Mouse (Mus musculus) heart, embryonic 16.5 days (tissue): ENCODE data around the gene Hhatl. TPM values are rescaled to one million over a fixed set of nuclear protein-coding genes. Genes with fewer than 3 reads are reported as not detected.

Source experiments
- ATAC-seq: fragments of 200-750 bp; cut with Nextera tagmentation; replicated peaks from 2 replicates; pipeline ENCODE4 v1.8.0; 2017; ENCODE audit warnings: moderate number of reproducible peaks; ENCODE audit not compliant: insufficient read depth, low FRiP score; ENCODE audit errors: extremely low read depth
- H3K27ac ChIP-seq: fragments of 300-500 bp; sonication (generic); 2 replicates; pipeline ENCODE4 v1.5.1; 2014; ENCODE audit warnings: mild to moderate bottlenecking, low read length, control low read depth, moderate library complexity
- H3K27me3 ChIP-seq: fragments of 300-500 bp; sonication (generic); 2 replicates; pipeline ENCODE4 v1.6.1; 2014; ENCODE audit warnings: low read length, mixed read lengths; ENCODE audit not compliant: control insufficient read depth, insufficient read depth
- H3K36me3 ChIP-seq: fragments of 300-500 bp; sonication (generic); 2 replicates; pipeline ENCODE4 v1.6.1; 2014; ENCODE audit not compliant: control insufficient read depth, insufficient read depth
- H3K4me1 ChIP-seq: fragments of 300-500 bp; sonication (generic); 2 replicates; pipeline ENCODE4 v1.6.1; 2014; ENCODE audit warnings: low read length, mixed read lengths; ENCODE audit not compliant: control insufficient read depth, insufficient read depth
- H3K4me2 ChIP-seq: fragments of 300-500 bp; sonication (generic); 2 replicates; pipeline ENCODE4 v1.6.1; 2014; ENCODE audit warnings: low read depth, mild to moderate bottlenecking, control low read depth, low read length
- H3K4me3 ChIP-seq: fragments of 300-500 bp; sonication (generic); 2 replicates; pipeline ENCODE4 v1.5.1; 2014; ENCODE audit warnings: mild to moderate bottlenecking, control low read depth, low read length
- H3K9ac ChIP-seq: fragments of 300-500 bp; sonication (generic); 2 replicates; pipeline ENCODE4 v1.6.1; 2014; ENCODE audit warnings: low read length, control low read depth
- H3K9me3 ChIP-seq: fragments of 300-500 bp; sonication (generic); replicated peaks from 2 replicates; pipeline ENCODE4 v1.6.1; 2016; ENCODE audit warnings: low read length; ENCODE audit not compliant: control insufficient read depth
- WGBS: fragments of 180-500 bp; shearing (Covaris S2); extraction: QIAGEN DNeasy Blood & Tissue Kit; methylation state at CpG from one replicate; pipeline ENCODE4 v1.1.7; 2014; 5-methylcytosine and 5-hydroxymethylcytosine counted together
- polyA plus RNA-seq: library from polyadenylated mRNA; unstranded; fragments of >200 nt; fragmentation: Nextera tagmentation; extraction: Ambion mirVana; gene quantifications from 2 replicates; pipeline ENCODE4 v1.2.1, GENCODE M21; 2015

The Hhatl gene
- polyA plus RNA-seq, 1 experiment from 2014 or later: 25.3 TPM

GRCm38 (mm10) chr9:121763716-121764115, 28.6 kb downstream of the Hhatl start:
- Histone ChIP-seq H3K9me3 (no peaks in the 10 kb centered on the region), H3K9ac (no peak overlapping the region), H3K36me3 (peaks cover 51% of the 10 kb centered on the region), H3K4me1 (peaks cover 18% of the 10 kb centered on the region), H3K4me2 (no peak overlapping the region), H3K4me3 (no peak overlapping the region), H3K27ac (no peak overlapping the region), H3K27me3 (no peaks in the 10 kb centered on the region)
- 83% methylated on average over 19 of the region's 19 CpGs for WGBS
- no peak for ATAC-seq

DNA sequence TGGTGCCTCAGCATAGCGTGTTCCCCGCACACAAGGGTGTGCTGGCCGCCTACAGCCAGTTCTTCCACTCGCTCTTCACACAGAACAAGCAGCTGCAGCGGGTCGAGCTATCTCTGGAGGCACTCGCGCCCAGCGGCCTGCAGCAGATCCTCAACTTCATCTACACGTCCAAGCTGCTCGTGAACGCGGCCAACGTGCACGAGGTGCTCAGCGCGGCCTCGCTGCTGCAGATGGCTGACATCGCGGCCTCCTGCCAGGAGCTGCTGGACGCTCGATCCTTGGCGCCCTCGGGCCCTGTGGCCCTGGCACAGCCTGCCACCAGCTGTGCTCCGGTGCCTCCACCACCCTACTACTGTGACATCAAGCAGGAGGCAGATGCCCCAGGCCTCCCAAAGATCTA, 29.5 kb downstream of the Hhatl start:
- peaks cover 27% of the 10 kb centered on the region for H3K4me1 ChIP-seq
- H3K4me3 ChIP-seq: no peak overlapping the region
- H3K9ac ChIP-seq: no peak overlapping the region
- no peak overlapping the region for H3K4me2 ChIP-seq
- H3K36me3 ChIP-seq: peaks cover 46% of the 10 kb centered on the region
- no peak overlapping the region for H3K27ac ChIP-seq
- 87% methylated on average over 25 of the region's 25 CpGs for whole genome bisulfite sequencing
- H3K9me3 ChIP-seq: no peaks in the 10 kb centered on the region
- no peak for ATAC-seq
- no peaks in the 10 kb centered on the region for H3K27me3 ChIP-seq

DNA sequence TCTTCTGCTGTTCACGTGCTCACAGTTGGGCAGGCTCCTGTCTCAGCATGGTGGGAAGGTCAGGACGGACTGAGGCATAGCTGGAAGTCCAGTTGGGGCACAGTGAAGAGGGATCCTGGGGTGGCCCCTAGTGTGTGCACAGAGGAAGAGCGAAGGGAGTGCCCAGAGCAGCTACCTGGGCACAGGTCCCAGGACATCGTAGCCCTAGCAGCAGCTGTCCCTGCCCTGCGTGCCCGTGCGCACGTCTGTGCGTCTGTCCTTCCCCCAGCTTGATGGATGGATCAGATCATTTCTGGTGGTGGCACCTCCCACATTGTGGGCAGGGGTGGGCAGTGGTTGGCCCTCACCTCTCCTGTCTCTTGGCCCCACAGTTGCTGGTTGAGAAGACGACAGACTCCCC, 30.1 kb downstream of the Hhatl start:
- ATAC-seq: no peak
- WGBS: 83% methylated on average over 10 of the region's 10 CpGs
- Histone ChIP-seq H3K4me3 (no peak overlapping the region), H3K27me3 (no peaks in the 10 kb centered on the region), H3K9ac (no peak overlapping the region), H3K36me3 (peaks cover 41% of the 10 kb centered on the region), H3K27ac (no peak overlapping the region), H3K4me1 (peaks cover 30% of the 10 kb centered on the region), H3K4me2 (no peak overlapping the region), H3K9me3 (no peaks in the 10 kb centered on the region)

GRCm38 (mm10) chr9:121761787-121762186, 30.5 kb downstream of the Hhatl start:
- Histone ChIP-seq H3K27ac (no peak overlapping the region), H3K9ac (no peak overlapping the region), H3K36me3 (peaks cover 37% of the 10 kb centered on the region), H3K4me2 (no peak overlapping the region), H3K9me3 (no peaks in the 10 kb centered on the region), H3K4me1 (peaks cover 30% of the 10 kb centered on the region), H3K4me3 (no peak overlapping the region), H3K27me3 (no peaks in the 10 kb centered on the region)
- ATAC-seq: no peak
- 72% methylated on average over 8 of the region's 8 CpGs for WGBS

GRCm38 (mm10) chr9:121761091-121761665, 31.1 kb downstream of the Hhatl start:
- Histone ChIP-seq H3K4me2 (peak overlapping the region; percentile 96), H3K9ac (peak overlapping the region; percentile 90), H3K9me3 (no peaks in the 10 kb centered on the region), H3K27me3 (no peaks in the 10 kb centered on the region), H3K27ac (peak overlapping the region; percentile 89), H3K4me1 (peaks cover 30% of the 10 kb centered on the region), H3K4me3 (peak overlapping the region; percentile 74), H3K36me3 (peaks cover 33% of the 10 kb centered on the region)
- no peak for ATAC-seq
- WGBS: 66% methylated on average over 10 of the region's 10 CpGs

DNA sequence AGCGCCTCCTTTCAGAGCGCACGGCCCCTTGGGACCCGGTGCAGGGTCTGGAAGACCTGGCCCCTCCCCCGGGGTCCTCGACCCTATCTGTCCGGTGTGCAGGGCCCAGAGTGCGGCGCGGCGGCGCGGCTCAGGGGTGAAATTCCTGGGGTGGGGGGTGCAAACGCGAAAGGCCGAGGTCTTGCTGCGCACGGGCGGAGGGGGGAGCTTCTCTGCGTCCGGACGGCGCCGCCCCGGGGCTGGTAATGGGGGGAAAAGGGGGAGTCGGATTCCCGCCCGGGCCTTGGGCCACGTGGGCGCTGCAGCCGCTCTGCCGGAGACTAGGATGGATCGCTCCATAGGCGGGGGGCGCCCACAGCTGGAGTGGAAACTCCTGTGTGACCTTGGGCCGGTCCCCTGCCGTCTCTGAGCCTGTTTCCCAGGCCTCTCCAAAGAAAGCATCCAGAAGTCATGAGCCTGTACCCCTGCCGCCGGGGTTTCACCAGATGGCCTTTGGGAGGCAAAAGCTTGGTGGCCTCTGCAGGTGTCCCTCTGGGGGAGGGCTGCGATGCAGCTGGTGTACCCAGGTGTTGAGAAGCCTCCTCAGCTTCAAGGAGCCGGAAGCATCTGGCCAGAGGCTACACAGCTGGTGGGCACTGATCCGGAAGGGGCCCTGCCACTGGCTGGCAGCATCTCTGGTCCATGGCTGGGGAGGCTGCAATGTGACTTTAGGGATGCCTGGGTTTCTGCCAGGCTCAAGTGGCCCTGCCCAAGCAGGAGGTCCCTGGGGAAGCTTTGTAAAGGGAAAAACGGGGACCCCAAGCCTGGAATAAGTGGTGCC, 31.8 kb downstream of the Hhatl start:
- ATAC-seq: peak; percentile 79
- peaks cover 32% of the 10 kb centered on the region for H3K36me3 ChIP-seq
- H3K9me3 ChIP-seq: no peaks in the 10 kb centered on the region
- H3K9ac ChIP-seq: peak overlapping the region; percentile 90
- H3K27me3 ChIP-seq: no peaks in the 10 kb centered on the region
- peak overlapping the region; percentile 74 for H3K4me3 ChIP-seq
- H3K4me2 ChIP-seq: peak overlapping the region; percentile 96
- WGBS: 1% methylated on average over 41 of the region's 43 CpGs
- peak overlapping the region; percentile 89 for H3K27ac ChIP-seq
- H3K4me1 ChIP-seq: peaks cover 30% of the 10 kb centered on the region

- ATAC-seq: peak; percentile 84
- H3K4me1 ChIP-seq: peaks cover 30% of the 10 kb centered on the region
- peak within 1 kb of the TSS; percentile 74 for H3K4me3 ChIP-seq
- H3K4me2 ChIP-seq: peak within 1 kb of the TSS; percentile 96
- H3K9ac ChIP-seq: peak within 1 kb of the TSS; percentile 90
- H3K27ac ChIP-seq: peak within 1 kb of the TSS; percentile 89
- H3K9me3 ChIP-seq: no peaks in the 10 kb centered on the region
- peaks cover 35% of the 10 kb centered on the region for H3K36me3 ChIP-seq
- WGBS: under 1% methylated on average over 86 of the region's 97 CpGs
- no peaks in the 10 kb centered on the region for H3K27me3 ChIP-seq
These were observed 32.9 kb downstream of the Hhatl start, which contains the start of gene Zfp651 for GRCm38 (mm10) chr9:121759091-121760081. Gene Zfp651 (plus strand): TSS chr9:121759330.

DNA sequence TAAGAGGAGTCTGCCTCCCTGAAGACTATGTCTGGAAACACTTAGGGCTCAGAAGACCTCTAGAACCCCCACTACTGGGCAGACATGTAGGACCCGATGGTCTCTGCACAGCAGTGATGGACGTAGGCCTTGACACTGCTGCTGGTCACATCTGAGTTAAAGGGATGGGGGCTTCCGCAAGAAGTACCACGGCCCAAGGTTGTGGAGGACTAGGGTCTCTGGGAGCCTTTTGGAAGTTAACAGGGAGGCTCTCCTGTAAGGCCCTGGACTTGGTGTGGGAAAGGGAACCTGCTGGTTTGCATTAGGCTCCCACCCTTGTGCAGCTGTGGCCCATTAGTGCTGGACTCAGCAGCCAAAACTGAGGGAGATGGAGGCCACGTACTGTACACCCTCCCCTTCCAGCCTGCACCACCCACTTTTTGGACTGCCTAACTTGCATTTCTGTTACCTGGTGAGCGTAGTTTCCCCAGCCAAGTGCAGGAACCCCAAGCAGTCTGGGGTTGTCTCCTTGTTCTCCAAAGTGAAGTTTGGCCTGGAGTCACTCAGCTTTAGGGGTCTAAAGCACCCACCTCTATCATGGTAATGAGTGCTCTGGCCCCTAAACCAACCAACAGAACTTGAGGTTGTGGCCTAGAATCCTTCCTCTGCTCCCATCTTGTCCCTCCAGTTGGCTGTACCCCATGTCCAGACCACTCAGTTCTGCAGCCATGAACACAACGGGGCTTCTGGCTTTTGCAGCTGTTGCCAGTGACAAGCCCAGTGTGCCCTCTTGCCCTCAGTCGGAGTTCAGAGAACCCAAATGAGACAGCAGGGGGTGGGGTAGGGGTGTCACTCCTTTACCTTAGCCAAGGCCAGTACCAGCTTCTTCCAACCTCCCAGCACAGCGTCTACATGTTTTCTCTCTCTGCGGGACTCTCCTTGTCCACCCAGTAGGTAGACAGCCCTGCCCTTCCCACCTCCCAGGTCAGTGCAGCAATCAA, 34.2 kb downstream of the Hhatl start:
- no peak for ATAC-seq
- H3K36me3 ChIP-seq: peaks cover 33% of the 10 kb centered on the region
- peak overlapping the region; percentile 96 for H3K4me2 ChIP-seq
- H3K27me3 ChIP-seq: no peaks in the 10 kb centered on the region
- H3K9me3 ChIP-seq: no peaks in the 10 kb centered on the region
- H3K4me3 ChIP-seq: peak overlapping the region; percentile 74
- H3K4me1 ChIP-seq: peaks cover 30% of the 10 kb centered on the region
- 52% methylated on average over 10 of the region's 10 CpGs for WGBS
- H3K27ac ChIP-seq: peak overlapping the region; percentile 89
- H3K9ac ChIP-seq: peak overlapping the region; percentile 90; the same call in 1 of the 2 replicates
